Mouse (Mus musculus) frontal cortex, postnatal 25 days (tissue): ENCODE measurements around the gene Myh14.
A peak's percentile ranks its signal among the peaks of the same experiment; 100 is the strongest.

Experiments used
- DNase-seq, 2 experiments: peaks; one replicate each; pipeline ENCODE4 v3.0.0; 2022; ENCODE audit warnings: low spot score in 2 of 2

Gene Myh14

DNA sequence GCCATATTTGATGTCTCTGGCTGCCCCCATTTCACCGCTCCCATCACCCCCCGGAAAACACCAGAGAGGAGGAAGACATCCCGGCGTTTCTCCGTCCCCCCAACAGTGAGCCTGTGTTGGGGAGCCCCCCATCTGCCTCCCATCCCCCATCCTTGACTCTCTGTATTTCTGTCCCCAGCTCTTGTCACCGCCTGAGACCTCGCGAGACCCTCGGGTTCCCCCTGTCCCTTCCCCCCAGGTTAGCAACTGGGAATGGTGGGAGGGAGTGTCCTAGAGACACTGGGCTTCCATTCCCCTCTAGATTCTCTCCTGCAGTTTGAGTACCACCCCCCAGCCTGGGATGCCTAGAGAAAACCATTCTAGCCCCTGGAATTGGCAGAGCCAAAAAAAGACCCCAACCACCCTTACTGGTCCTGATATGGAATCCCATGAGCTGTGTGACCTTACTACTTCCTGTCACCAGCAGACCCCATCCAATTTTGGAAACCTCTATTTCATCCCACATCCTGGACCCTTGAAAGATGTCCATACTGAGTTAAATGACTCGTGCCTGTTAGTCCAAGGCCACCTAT, 69.9 kb downstream of the Myh14 start:
- no peak for DNase-seq

DNA sequence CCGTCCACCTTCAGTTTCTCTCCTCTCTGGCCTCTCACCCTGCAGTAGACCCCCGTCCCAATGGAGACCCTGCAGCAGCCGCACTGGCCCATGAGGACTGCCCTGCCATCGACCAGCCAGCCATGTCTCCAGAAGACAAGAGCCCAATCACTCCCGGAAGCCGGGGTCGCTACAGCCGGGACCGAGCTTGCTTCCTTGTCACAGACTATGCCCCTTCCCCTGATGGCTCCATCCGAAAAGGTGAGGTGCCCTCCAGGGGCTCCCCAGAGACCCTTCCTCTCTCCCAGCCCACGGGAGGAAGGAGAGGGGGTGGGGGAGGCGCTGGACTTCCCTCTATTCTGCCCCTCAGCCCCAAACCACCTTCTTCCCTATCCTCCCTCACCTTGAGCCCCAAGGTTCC, 72.3 kb downstream of the Myh14 start:
- no peak for DNase-seq

GRCm38 (mm10) chr7:44597666-44598065, 73.0 kb downstream of the Myh14 start:
- no peak for DNase-seq

DNA sequence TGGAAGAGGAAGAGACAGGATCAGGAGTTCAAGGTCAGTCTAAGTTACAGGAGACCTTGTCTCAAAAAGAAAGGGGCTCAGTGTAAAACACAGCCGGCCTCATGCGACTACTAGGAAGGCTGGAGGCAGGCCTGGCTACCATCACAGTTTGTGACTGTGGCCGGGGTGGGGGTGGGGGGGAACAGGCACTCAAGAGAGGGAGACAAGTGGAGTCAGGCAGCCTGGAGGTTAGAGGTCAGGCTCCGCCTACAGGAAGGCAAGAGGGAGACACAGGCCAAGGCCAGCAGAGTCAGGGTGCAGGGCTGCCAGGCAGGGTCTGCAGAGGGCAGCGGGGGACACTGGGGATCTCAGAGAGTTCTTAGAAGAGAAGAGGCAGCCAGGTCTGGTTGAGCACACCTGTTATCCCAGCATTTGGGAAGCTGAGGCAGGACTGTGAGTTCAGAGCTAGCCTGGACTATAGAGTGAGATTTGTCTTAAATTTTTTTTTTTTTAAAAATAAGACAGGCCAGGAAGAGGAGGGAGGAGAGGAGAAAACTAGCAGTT, 73.6 kb downstream of the Myh14 start:
- no peak for DNase-seq

GRCm38 (mm10) chr7:44596051-44596450, 74.6 kb downstream of the Myh14 start:
- no peak for DNase-seq

DNA sequence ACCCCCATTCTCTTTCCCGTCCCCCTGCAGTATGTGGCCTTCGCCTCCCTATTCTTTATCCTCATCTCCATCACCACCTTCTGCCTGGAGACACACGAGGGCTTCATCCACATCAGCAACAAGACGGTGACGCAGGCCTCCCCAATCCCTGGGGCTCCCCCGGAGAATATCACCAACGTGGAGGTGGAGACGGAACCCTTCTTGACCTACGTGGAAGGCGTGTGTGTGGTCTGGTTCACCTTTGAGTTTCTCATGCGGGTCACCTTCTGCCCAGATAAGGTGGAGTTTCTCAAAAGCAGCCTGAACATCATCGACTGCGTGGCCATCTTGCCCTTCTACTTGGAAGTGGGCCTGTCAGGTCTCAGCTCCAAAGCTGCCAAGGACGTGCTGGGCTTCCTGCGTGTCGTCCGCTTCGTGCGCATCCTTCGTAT, 75.5 kb downstream of the Myh14 start:
- no peak for DNase-seq

GRCm38 (mm10) chr7:44594291-44594690, 76.4 kb downstream of the Myh14 start:
- DNase-seq = no peak

DNA sequence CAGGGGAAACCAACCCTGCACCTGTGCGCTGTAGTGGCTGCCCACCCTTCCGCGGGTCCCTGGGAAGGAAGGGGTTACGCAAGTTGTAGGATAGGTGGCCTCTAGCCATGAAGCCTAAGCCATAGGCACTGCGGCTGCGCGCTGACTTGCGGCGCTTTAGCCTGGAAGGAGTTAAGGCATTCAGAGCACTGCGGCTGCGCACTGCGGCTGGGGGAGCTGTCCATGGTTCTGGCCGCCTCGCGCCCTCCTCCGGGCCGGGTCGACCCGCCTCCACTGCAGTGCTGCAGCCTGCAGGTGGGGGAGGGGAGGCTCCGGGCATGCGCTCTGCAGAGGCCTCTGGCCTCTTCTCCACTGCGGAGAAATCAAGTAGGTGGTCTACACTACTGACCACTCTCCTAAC, 76.9 kb downstream of the Myh14 start:
- DNase-seq = peak; percentile 78 to 84

GRCm38 (mm10) chr7:44593051-44593450, 77.6 kb downstream of the Myh14 start:
- DNase-seq = no peak

GRCm38 (mm10) chr7:44591348-44592116, 79.1 kb downstream of the Myh14 start:
- DNase-seq = no peak

DNA sequence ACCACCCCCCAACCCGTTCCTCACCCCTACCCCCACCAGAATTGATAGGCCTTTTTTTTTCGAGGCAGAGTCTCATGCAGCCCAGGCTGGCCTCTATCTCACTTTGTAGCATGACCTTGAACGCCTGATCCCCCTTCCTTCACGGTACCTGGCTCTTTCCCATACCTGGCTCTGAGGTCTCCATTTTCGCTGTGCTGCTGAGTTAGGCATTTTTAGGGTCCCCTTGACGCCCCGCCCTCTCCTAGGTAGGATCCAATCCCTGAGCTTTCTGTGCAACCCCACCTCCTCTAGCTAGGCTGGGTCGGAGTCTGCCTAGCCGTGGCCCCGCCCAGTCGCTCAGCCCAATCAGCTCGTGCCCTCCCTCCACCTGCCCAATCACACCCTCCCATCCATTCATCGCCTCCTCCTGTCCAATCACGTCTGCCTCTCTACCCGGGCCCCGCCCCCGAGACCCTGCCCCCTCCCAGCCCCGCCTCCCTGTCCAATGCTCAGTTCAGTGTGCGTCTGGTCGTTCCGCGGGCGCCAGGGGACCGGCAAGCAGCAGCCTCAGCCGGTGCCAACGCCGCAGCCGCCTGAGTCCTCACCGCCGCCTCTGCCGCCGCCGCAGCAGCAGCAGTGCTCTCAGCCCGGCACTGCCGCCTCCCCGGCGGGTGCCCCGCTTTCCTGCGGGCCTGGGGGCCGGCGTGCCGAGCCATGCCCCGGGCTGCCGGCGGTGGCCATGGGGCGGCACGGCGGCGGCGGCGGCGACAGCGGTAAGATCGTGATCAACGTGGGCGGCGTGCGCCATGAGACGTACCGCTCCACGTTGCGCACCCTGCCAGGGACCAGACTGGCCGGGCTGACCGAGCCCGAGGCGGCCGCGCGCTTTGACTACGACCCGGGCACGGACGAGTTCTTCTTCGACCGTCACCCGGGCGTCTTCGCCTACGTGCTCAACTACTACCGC, 80.0 kb downstream of the Myh14 start, which contains the start of gene Kcnc3:
TSS of gene Kcnc3 (plus strand) at position 263 of the 946 bp plus-strand sequence.
- peak; percentile 75 to 81 for DNase-seq

DNA sequence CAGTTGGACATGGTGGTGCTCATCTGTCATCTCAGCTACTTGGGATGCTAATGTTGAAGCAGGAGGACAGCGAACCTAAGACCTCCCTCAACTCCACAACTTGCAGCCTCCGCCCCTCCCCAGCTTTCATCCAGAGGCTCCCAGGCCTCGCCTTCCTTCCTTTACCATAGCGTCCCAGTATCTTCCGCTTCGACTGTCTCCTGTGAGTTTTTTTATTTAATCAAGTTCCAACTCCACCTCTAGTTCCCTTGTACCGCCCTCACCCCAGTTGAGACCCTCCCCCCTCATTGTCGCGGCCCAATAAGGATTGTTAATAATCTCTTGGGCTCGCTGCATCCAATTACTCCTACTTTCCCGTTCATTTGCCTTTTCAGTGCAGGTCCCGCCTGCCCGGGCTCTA, 80.7 kb downstream of the Myh14 start:
- DNase-seq = no peak

GRCm38 (mm10) chr7:44589149-44589548, 81.5 kb downstream of the Myh14 start:
- peak; percentile 46 to 48 for DNase-seq

- no peak for DNase-seq
These were observed 82.3 kb downstream of the Myh14 start for GRCm38 (mm10) chr7:44588338-44588737.

DNA sequence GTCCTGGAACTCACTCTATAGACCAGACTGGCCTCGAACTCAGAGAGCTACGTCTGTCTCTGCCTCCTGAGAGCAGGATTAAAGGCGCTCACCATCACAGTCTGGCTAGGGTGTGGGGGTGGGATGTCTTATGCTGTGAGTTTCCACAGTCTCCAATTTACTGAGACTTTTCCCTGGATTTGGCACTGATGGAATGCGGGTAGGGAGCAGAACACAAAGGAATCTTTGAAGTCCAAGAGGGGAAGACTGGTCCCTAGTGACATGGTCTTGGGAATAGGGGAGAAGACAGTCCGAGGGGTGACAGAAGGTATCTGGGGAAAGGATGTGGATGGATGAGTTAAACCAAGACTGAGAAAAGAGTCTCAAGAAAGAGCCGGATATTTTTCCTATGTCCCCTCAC, 83.0 kb downstream of the Myh14 start:
- no peak for DNase-seq

DNA sequence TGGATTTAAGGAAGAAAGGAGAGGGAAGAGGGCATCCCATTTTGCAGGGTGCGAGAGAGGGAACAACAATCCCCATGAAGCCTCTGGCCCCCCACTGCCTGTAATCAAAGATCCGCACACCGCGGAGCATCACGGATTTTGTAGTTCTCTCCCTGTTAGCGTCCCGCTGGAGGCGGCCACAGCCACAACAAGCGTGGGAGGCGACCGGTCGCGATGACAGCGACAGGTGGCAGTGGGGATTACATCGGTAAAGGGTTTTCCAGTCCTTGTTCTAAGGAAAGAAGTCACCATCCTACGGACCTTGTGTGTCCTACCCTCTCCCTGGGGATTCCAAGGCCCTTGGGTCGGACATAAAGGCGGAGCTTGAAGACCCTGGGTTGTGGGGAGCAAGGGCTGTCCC, 83.7 kb downstream of the Myh14 start:
- peak; percentile 52 to 68 for DNase-seq

DNA sequence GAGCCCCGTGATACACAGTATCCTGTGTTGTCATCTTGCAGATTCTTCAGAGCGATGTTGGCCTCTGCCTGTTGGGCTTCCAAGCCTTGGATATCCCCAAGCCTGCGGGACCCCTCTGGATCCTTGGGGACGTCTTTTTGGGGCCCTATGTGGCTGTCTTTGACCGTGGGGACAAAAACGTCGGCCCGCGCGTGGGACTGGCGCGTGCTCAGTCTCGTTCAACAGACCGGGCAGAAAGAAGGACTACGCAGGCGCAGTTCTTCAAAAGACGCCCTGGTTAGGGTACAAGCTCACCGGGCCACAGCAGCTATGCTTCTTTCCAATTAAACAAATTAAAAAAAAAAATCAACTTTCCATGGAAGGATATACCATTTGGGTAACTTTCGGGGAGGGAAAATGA, 84.1 kb downstream of the Myh14 start:
- peak; percentile 42 to 67 for DNase-seq

GRCm38 (mm10) chr7:44585606-44586005, 85.0 kb downstream of the Myh14 start:
- no peak for DNase-seq

DNA sequence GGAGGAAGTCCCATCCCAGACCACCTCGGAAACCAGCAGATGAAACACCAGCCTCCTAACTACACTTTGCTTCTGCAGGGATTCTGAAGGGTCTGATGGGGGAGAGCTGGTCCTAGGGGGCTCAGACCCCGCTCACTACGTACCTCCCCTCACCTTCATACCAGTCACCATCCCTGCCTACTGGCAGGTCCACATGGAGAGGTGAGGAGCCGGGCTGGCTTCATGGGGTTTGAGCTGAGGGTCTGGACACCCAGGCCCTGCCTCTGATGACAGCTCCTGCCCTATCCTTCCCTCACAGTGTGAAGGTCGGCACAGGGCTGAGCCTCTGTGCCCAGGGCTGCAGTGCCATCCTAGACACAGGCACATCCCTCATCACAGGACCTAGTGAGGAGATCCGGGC, 85.7 kb downstream of the Myh14 start:
- no peak for DNase-seq

- DNase-seq = no peak
These were observed 86.3 kb downstream of the Myh14 start for GRCm38 (mm10) chr7:44584265-44584804.

- no peak for DNase-seq
These were observed 87.5 kb downstream of the Myh14 start for GRCm38 (mm10) chr7:44583146-44583545.

- no peak for DNase-seq
These were observed 87.9 kb downstream of the Myh14 start for GRCm38 (mm10) chr7:44582709-44583108.
